Mouse (Mus musculus) myocyte (in vitro differentiated cells): ENCODE measurements at regions not wholly inside any gene's neighbourhood (a gene's known extent, or its start where the extent isn't known, plus 50 kb on each side); places are given as distances from the start of the nearest gene placed in this dataset.
"Not testable (repeated sequence)": the region's sequence is repeated elsewhere in the genome, so short reads cannot be mapped to it uniquely, and the experiment has no call there.

Source experiments
- H3K27me3 ChIP-seq: one replicate; pipeline ENCODE4 v1.6.1; 2011; ENCODE audit not compliant: control insufficient read depth, insufficient read depth, insufficient read length
- H3K36me3 ChIP-seq: one replicate; pipeline ENCODE4 v1.6.1; 2011; ENCODE audit not compliant: control insufficient read depth, insufficient read depth
- H3K4me2 ChIP-seq: one replicate; pipeline ENCODE4 v1.6.1; 2011; ENCODE audit warnings: low read depth, control low read depth
- H3K4me3 ChIP-seq: one replicate; pipeline ENCODE4 v1.5.1; 2011; ENCODE audit warnings: mild to moderate bottlenecking, control low read depth, moderate library complexity
- H3K79me2 ChIP-seq: one replicate; pipeline ENCODE4 v1.6.1; 2011; ENCODE audit not compliant: control insufficient read depth, insufficient read depth
- H3ac ChIP-seq: one replicate; pipeline ENCODE4 v1.6.1; 2011; ENCODE audit not compliant: control insufficient read depth, insufficient read length
- CEBPB ChIP-seq: IDR thresholded peaks from 2 replicates; pipeline ENCODE4 v1.6.1; 2011; ENCODE audit warnings: mild to moderate bottlenecking, moderate library complexity; ENCODE audit not compliant: poor library complexity, insufficient read depth, severe bottlenecking
- E2F4 ChIP-seq: IDR thresholded peaks from one replicate; pipeline ENCODE4 v1.6.1; 2011; ENCODE audit warnings: mild to moderate bottlenecking, control low read depth, moderate library complexity; ENCODE audit not compliant: insufficient read depth
- MAX ChIP-seq: IDR thresholded peaks from one replicate; pipeline ENCODE4 v1.6.1; 2011; ENCODE audit warnings: low read depth, mild to moderate bottlenecking, control low read depth
- MYOD1 ChIP-seq, 3 experiments: IDR thresholded peaks; one replicate each; pipeline ENCODE4 v1.6.1; 2011; ENCODE audit warnings: control low read depth in 2 of 3, low read depth in 2 of 3, mild to moderate bottlenecking in 2 of 3, moderate library complexity in 1 of 3; ENCODE audit not compliant: insufficient read length in 2 of 3, control insufficient read depth in 1 of 3
- MYOG ChIP-seq, 3 experiments: IDR thresholded peaks; one replicate each; pipeline ENCODE4 v1.6.1; 2011; ENCODE audit warnings: control low read depth in 2 of 3, low read depth in 2 of 3, mild to moderate bottlenecking in 2 of 3; ENCODE audit not compliant: insufficient read length in 2 of 3, control insufficient read depth in 1 of 3, insufficient read depth in 1 of 3
- POLR2A ChIP-seq: IDR thresholded peaks from one replicate; pipeline ENCODE4 v1.6.1; 2011; ENCODE audit warnings: low read depth, mild to moderate bottlenecking, control low read depth, moderate library complexity; ENCODE audit not compliant: insufficient read length
- POLR2AphosphoS2 ChIP-seq: IDR thresholded peaks from one replicate; pipeline ENCODE4 v1.6.1; 2011; ENCODE audit warnings: low read depth, control low read depth; ENCODE audit not compliant: insufficient read length
- REST ChIP-seq: IDR thresholded peaks from one replicate; pipeline ENCODE4 v1.6.1; 2011; ENCODE audit warnings: mild to moderate bottlenecking, control low read depth, moderate library complexity; ENCODE audit not compliant: insufficient read depth, insufficient read length
- SRF ChIP-seq: IDR thresholded peaks from one replicate; pipeline ENCODE4 v1.6.1; 2011; ENCODE audit warnings: low read depth; ENCODE audit not compliant: control insufficient read depth, insufficient read length
- TCF12 ChIP-seq: IDR thresholded peaks from one replicate; pipeline ENCODE4 v1.6.1; 2011; ENCODE audit warnings: mild to moderate bottlenecking, control low read depth; ENCODE audit not compliant: poor library complexity, insufficient read depth, severe bottlenecking
- TCF3 ChIP-seq: IDR thresholded peaks from one replicate; pipeline ENCODE4 v1.6.1; 2011; ENCODE audit warnings: low read depth, control low read depth; ENCODE audit not compliant: insufficient read length
- USF1 ChIP-seq: IDR thresholded peaks from one replicate; pipeline ENCODE4 v1.6.1; 2011; ENCODE audit warnings: low read depth, mild to moderate bottlenecking, control low read depth, moderate library complexity

DNA sequence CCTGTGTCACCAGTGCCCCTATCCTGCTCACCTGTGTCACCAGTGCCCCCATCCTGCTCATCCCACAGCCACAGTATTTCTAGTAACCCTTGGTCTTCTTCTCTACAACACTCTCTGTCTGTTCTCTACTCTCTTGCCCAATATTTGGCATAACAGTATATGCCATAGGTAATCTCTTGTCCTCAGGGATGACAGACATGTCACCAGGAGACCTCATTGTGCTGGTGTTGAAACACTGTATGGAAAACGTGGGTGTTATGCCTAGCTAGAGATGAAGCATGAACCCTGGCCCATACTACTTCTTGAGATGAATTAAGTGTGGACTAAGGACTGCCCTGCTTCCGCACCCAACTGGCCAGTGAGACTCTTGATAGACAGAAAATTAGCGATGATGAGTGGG lies 241.4 kb downstream of the Bcl11a start:
- no peaks in the 10 kb centered on the region for H3K36me3 ChIP-seq
- no peak overlapping the region for H3K4me2 ChIP-seq
- no peak overlapping the region for H3K4me3 ChIP-seq
- no peaks in the 10 kb centered on the region for H3K79me2 ChIP-seq
- no peaks in the 10 kb centered on the region for H3K27me3 ChIP-seq
- TF ChIP-seq TCF3 (no peak), SRF (no peak), CEBPB (no peak), MYOD1 (IDR thresholded peaks at IDR 0.05; ENCODE audit: control insufficient read depth in 1 of 3, insufficient read length in 2 of 3, low read depth in 2 of 3) (no peak), POLR2A (no peak), REST (no peak), MAX (no peak), E2F4 (no peak), TCF12 (no peak)
- no peak overlapping the region for H3ac ChIP-seq

DNA sequence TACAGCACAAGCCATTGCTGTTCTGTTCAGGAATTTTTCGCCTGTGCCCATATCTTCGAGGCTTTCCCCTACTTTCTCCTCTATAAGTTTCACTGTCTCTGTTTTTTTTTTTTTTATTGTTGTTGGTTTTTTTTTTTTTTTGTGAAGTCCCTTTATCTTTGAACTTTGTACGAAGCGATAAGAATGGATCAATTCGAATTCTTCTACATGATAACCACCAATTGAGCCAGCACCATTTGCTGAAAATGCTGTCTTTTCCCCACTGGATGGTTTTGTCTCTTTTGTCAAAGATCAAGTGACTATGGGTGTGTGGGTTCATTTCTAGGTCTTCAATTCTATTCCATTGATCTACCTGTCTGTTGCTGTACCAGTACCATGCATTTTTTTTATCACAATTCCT lies 244.6 kb downstream of the Bcl11a start:
- H3K79me2 ChIP-seq, H3K27me3 ChIP-seq, H3K4me3 ChIP-seq, H3K36me3 ChIP-seq, H3ac ChIP-seq, H3K4me2 ChIP-seq: not testable (repeated sequence)

DNA sequence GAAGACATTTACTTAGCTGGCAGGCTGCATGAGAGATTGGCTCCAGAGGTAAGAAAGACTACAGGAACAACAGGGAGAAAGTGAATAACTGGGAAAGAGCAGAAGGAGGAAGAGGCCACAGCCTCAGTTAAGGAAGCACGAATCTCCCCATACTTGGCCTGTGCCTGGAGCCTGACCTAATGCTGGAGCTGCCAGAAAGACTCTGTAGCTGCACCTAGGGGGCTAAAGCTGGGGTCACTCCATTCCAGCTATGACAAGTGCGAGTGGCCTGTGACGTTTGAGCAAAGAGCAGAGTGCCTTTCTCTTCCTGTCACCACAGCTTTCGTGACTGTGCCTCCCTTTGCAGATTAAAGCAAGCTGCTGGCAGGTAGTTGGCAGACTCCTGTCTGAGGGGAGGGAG lies 250.6 kb downstream of the Bcl11a start:
- Histone ChIP-seq H3K4me3 (no peak overlapping the region), H3ac (no peak overlapping the region), H3K4me2 (no peak overlapping the region), H3K36me3 (no peaks in the 10 kb centered on the region), H3K79me2 (no peaks in the 10 kb centered on the region), H3K27me3 (no peaks in the 10 kb centered on the region)
- TF ChIP-seq E2F4 (no peak), TCF3 (no peak), POLR2AphosphoS2 (no peak), CEBPB (no peak), MYOG (IDR thresholded peaks at IDR 0.05; ENCODE audit: control insufficient read depth in 1 of 3, insufficient read depth in 1 of 3, insufficient read length in 2 of 3, low read depth in 2 of 3) (no peak), TCF12 (no peak), SRF (no peak), MAX (no peak), USF1 (no peak), MYOD1 (IDR thresholded peaks at IDR 0.05; ENCODE audit: control insufficient read depth in 1 of 3, insufficient read length in 2 of 3, low read depth in 2 of 3) (no peak), REST (no peak)

DNA sequence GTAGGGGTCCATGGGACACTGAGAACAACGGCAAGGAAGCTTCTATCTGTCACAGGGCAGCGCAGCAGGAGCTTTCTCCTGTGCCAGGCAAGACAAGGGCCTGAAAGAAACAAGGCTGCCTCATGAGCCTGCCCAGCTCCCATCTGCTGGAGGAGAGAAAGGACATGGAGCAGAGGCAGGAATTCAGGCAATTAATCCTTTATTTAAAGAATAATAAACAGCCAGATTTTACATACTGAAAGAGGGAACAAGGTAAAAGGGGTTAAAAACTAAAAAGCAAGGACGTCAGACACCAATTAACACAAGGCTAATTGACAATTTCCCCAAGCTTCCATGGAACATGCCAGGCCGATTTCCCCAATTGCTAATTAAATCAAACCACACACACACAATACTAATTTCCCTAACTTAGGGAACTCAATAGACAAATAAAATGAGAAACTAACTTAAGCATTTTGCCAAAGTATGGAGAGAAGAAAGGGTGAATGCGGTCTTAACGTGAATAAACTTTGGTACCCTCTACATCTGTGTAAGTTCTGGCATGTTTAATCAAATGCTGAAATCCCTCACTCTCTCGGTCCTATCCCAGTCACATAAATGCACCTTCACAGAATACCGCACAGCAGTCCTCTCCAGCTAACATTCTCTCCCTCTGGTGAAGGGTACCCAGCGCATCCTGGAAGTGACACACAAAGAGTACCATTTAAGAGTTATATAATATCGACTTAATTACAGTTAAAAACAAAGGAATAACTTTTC lies 252.7 kb downstream of the Bcl11a start:
- Histone ChIP-seq H3ac (no peak overlapping the region), H3K36me3 (no peaks in the 10 kb centered on the region), H3K4me2 (no peak overlapping the region), H3K79me2 (no peaks in the 10 kb centered on the region), H3K27me3 (no peaks in the 10 kb centered on the region), H3K4me3 (no peak overlapping the region)
- TF ChIP-seq MYOD1 (IDR thresholded peaks at IDR 0.05; ENCODE audit: control insufficient read depth in 1 of 3, insufficient read length in 2 of 3, low read depth in 2 of 3) (no peak), MYOG (IDR thresholded peaks at IDR 0.05; ENCODE audit: control insufficient read depth in 1 of 3, insufficient read depth in 1 of 3, insufficient read length in 2 of 3, low read depth in 2 of 3) (no peak), USF1 (no peak), SRF (no peak), POLR2A (no peak), E2F4 (no peak), MAX (no peak), REST (no peak), TCF3 (no peak), TCF12 (no peak), POLR2AphosphoS2 (no peak), CEBPB (no peak)

DNA sequence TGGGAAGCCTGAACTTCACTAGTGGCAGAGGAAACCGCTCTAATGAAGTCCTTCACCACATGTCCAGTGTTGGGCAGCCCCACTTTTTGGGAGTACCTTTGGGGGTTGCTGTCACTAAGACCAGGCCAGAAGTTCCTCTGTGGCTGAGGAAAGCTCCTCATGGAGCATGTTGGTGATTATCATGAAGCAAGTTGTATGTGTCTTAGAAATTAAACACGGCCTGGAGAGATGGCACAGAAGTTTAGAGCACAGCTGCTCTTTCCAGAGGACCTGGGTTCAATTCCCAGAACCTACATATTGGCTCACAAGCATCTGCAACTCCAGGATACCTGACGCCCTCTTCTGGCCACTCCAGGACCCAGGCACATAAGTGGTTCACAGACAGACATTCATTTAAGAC lies 254.4 kb downstream of the Bcl11a start:
- no peak overlapping the region for H3K4me3 ChIP-seq
- no peaks in the 10 kb centered on the region for H3K79me2 ChIP-seq
- H3ac ChIP-seq = no peak overlapping the region
- TF ChIP-seq SRF (no peak), MAX (no peak), TCF12 (no peak), CEBPB (no peak), MYOG (IDR thresholded peaks at IDR 0.05; ENCODE audit: control insufficient read depth in 1 of 3, insufficient read depth in 1 of 3, insufficient read length in 2 of 3, low read depth in 2 of 3) (no peak), USF1 (no peak), E2F4 (no peak)
- no peak overlapping the region for H3K4me2 ChIP-seq
- no peaks in the 10 kb centered on the region for H3K36me3 ChIP-seq
- H3K27me3 ChIP-seq = no peaks in the 10 kb centered on the region
